Mouse (Mus musculus) olfactory bulb, adult 2 months (tissue): Measurements from ENCODE around the gene Ciapin1.

Experiments
- CTCF ChIP-seq: fragments of 200-500 bp; IDR thresholded peaks from 2 replicates; pipeline ENCODE4 v1.5.1; 2012; ENCODE audit warnings: low read depth, mild to moderate bottlenecking, low read length, moderate library complexity; ENCODE audit not compliant: insufficient read depth
- POLR2A ChIP-seq: fragments of 200-500 bp; IDR thresholded peaks from 2 replicates; pipeline ENCODE4 v1.6.1; 2012; ENCODE audit warnings: mild to moderate bottlenecking, low read depth, low read length, moderate library complexity; ENCODE audit not compliant: insufficient read depth

- TF ChIP-seq POLR2A, result no peak
- no peak for TF ChIP-seq CTCF
Measured at GRCm38 (mm10) chr8:94779534-94780294, 58.4 kb downstream of the Ciapin1 start.
